Mouse (Mus musculus): Measurements from ENCODE around the gene Rbm25. TPM values are rescaled to one million over a fixed set of nuclear protein-coding genes. Genes with fewer than 3 reads are reported as not detected.

The Rbm25 gene
- polyA plus RNA-seq, 1 experiment: 25.8 TPM

DNA sequence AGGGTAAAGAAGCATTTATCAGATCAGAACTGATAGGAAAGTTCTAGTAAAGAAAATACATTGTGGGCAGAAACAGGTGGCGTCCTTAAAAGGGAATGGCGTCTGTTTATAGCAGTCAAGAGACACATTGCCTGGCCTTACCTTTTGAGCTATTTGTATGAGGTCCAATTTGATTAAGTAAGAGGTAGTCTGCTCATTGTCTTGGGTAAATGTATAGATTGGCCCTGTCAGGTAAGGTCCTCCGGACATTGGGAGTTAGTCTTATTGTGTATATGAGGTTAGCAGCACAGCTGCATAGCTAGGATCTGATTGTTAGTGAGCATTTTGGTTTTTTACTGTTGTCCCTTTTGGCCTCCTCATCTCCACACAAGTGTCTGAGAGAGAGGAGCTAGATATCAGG lies 63.6 kb downstream of the Rbm25 start:
- no peak for TF ChIP-seq MAX (IDR thresholded peaks at IDR 0.05)
- TF ChIP-seq CEBPB (IDR thresholded peaks at IDR 0.05; ENCODE audit: low read depth): no peak
- TF ChIP-seq USF1 (IDR thresholded peaks at IDR 0.05; ENCODE audit: low read depth): no peak
- TF ChIP-seq MYOD1 (IDR thresholded peaks at IDR 0.05; ENCODE audit: control insufficient read depth, insufficient read length, low read depth): no peak
- TF ChIP-seq CTCF (IDR thresholded peaks at IDR 0.05; ENCODE audit: control insufficient read depth, insufficient read depth, insufficient read length): no peak
- peaks cover 69% of the 10 kb centered on the region for H3K79me3 ChIP-seq (ENCODE audit: low read depth)
- H3K27me3 ChIP-seq (ENCODE audit: control insufficient read depth, insufficient read depth, insufficient read length): no peaks in the 10 kb centered on the region
- no peak overlapping the region for H3K4me3 ChIP-seq (ENCODE audit: insufficient read depth, poor library complexity, severe bottlenecking)
- no peak overlapping the region for H3ac ChIP-seq (ENCODE audit: control insufficient read depth, insufficient read length, low read depth)
- peaks cover 9% of the 10 kb centered on the region for H3K36me3 ChIP-seq (ENCODE audit: control insufficient read depth, insufficient read depth)
- H3K79me2 ChIP-seq (ENCODE audit: control insufficient read depth, insufficient read depth): peaks cover 96% of the 10 kb centered on the region

- Histone ChIP-seq H3K36me3 (ENCODE audit: control insufficient read depth, insufficient read depth) (peaks cover 6% of the 10 kb centered on the region), H3K79me3 (ENCODE audit: low read depth) (peaks cover 37% of the 10 kb centered on the region), H3K4me3 (ENCODE audit: insufficient read depth, poor library complexity, severe bottlenecking) (no peak overlapping the region), H3ac (ENCODE audit: control insufficient read depth, insufficient read length, low read depth) (no peak overlapping the region), H3K27me3 (ENCODE audit: control insufficient read depth, insufficient read depth, insufficient read length) (no peaks in the 10 kb centered on the region), H3K79me2 (ENCODE audit: control insufficient read depth, insufficient read depth) (peaks cover 57% of the 10 kb centered on the region)
- TF ChIP-seq CEBPB (IDR thresholded peaks at IDR 0.05; ENCODE audit: low read depth) (no peak), MYOD1 (IDR thresholded peaks at IDR 0.05; ENCODE audit: control insufficient read depth, insufficient read length, low read depth) (no peak), CTCF (IDR thresholded peaks at IDR 0.05; ENCODE audit: control insufficient read depth, insufficient read depth, insufficient read length) (no peak), MAX (IDR thresholded peaks at IDR 0.05) (no peak), FOSL1 (IDR thresholded peaks at IDR 0.05; ENCODE audit: insufficient read depth, low read length, poor library complexity, severe bottlenecking) (no peak), MYOG (IDR thresholded peaks at IDR 0.05; ENCODE audit: control insufficient read depth, extremely low read depth, insufficient read length) (no peak), USF1 (IDR thresholded peaks at IDR 0.05; ENCODE audit: low read depth) (no peak)
These were observed 67.6 kb downstream of the Rbm25 start for GRCm38 (mm10) chr12:83698637-83699036.

- Histone ChIP-seq H3K79me2 (ENCODE audit: control insufficient read depth, insufficient read depth) (peaks cover 27% of the 10 kb centered on the region), H3K79me3 (ENCODE audit: low read depth) (peaks cover 13% of the 10 kb centered on the region), H3K4me3 (ENCODE audit: insufficient read depth, poor library complexity, severe bottlenecking) (no peak overlapping the region), H3K27me3 (ENCODE audit: control insufficient read depth, insufficient read depth, insufficient read length) (no peaks in the 10 kb centered on the region), H3K36me3 (ENCODE audit: control insufficient read depth, insufficient read depth) (peaks cover 6% of the 10 kb centered on the region), H3ac (ENCODE audit: control insufficient read depth, insufficient read length, low read depth) (no peak overlapping the region)
- TF ChIP-seq MYOD1 (IDR thresholded peaks at IDR 0.05; ENCODE audit: control insufficient read depth, insufficient read length, low read depth) (no peak), MAX (IDR thresholded peaks at IDR 0.05) (no peak), CTCF (IDR thresholded peaks at IDR 0.05; ENCODE audit: control insufficient read depth, insufficient read depth, insufficient read length) (no peak), CEBPB (IDR thresholded peaks at IDR 0.05; ENCODE audit: low read depth) (no peak), USF1 (IDR thresholded peaks at IDR 0.05; ENCODE audit: low read depth) (no peak), FOSL1 (IDR thresholded peaks at IDR 0.05; ENCODE audit: insufficient read depth, low read length, poor library complexity, severe bottlenecking) (no peak)
These were observed 70.6 kb downstream of the Rbm25 start for GRCm38 (mm10) chr12:83701608-83702007.

DNA sequence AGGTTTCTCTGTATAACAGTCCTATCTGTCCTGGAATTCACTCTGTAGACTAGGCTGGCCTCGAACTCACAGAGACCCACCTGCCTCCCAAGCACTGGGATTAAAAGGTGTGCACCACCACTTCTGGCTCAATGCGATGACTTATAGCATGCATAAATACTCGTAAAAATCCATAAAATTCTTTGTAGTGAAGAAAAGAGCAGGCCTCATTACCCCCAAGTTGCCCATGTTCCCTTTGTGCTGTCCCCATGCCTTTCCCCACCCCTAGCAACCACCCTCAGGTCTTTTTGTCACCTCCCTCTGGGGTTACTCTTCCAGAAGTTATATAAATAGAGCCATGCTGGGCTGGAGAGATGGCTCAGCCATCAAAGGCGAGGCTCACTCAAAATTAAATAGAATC lies 71.8 kb downstream of the Rbm25 start:
- no peak for TF ChIP-seq FOSL1 (IDR thresholded peaks at IDR 0.05; ENCODE audit: insufficient read depth, low read length, poor library complexity, severe bottlenecking)
- TF ChIP-seq MYOG (IDR thresholded peaks at IDR 0.05; ENCODE audit: control insufficient read depth, extremely low read depth, insufficient read length): no peak
- no peak for TF ChIP-seq MAX (IDR thresholded peaks at IDR 0.05)
- TF ChIP-seq CEBPB (IDR thresholded peaks at IDR 0.05; ENCODE audit: low read depth): no peak
- no peak for TF ChIP-seq MYOD1 (IDR thresholded peaks at IDR 0.05; ENCODE audit: control insufficient read depth, insufficient read length, low read depth)
- TF ChIP-seq USF1 (IDR thresholded peaks at IDR 0.05; ENCODE audit: low read depth): no peak
- no peak for TF ChIP-seq CTCF (IDR thresholded peaks at IDR 0.05; ENCODE audit: control insufficient read depth, insufficient read depth, insufficient read length)
- Histone ChIP-seq H3ac (ENCODE audit: control insufficient read depth, insufficient read length, low read depth) (no peak overlapping the region), H3K27me3 (ENCODE audit: control insufficient read depth, insufficient read depth, insufficient read length) (no peaks in the 10 kb centered on the region), H3K79me2 (ENCODE audit: control insufficient read depth, insufficient read depth) (peaks cover 15% of the 10 kb centered on the region), H3K79me3 (ENCODE audit: low read depth) (peaks cover 4% of the 10 kb centered on the region), H3K36me3 (ENCODE audit: control insufficient read depth, insufficient read depth) (peaks cover 6% of the 10 kb centered on the region), H3K4me3 (ENCODE audit: insufficient read depth, poor library complexity, severe bottlenecking) (no peak overlapping the region)

- Histone ChIP-seq H3K79me2 (ENCODE audit: control insufficient read depth, insufficient read depth) (no peaks in the 10 kb centered on the region), H3K4me3 (ENCODE audit: insufficient read depth, poor library complexity, severe bottlenecking) (no peak overlapping the region), H3K36me3 (ENCODE audit: control insufficient read depth, insufficient read depth) (peaks cover under 1% of the 10 kb centered on the region), H3K79me3 (ENCODE audit: low read depth) (no peaks in the 10 kb centered on the region), H3K27me3 (ENCODE audit: control insufficient read depth, insufficient read depth, insufficient read length) (no peaks in the 10 kb centered on the region), H3ac (ENCODE audit: control insufficient read depth, insufficient read length, low read depth) (no peak overlapping the region)
- TF ChIP-seq MYOD1 (IDR thresholded peaks at IDR 0.05; ENCODE audit: control insufficient read depth, insufficient read length, low read depth): no peak
- no peak for TF ChIP-seq MAX (IDR thresholded peaks at IDR 0.05)
- TF ChIP-seq FOSL1 (IDR thresholded peaks at IDR 0.05; ENCODE audit: insufficient read depth, low read length, poor library complexity, severe bottlenecking): no peak
- no peak for TF ChIP-seq MYOG (IDR thresholded peaks at IDR 0.05; ENCODE audit: control insufficient read depth, extremely low read depth, insufficient read length)
- no peak for TF ChIP-seq CTCF (IDR thresholded peaks at IDR 0.05; ENCODE audit: control insufficient read depth, insufficient read depth, insufficient read length)
- no peak for TF ChIP-seq CEBPB (IDR thresholded peaks at IDR 0.05; ENCODE audit: low read depth)
- TF ChIP-seq USF1 (IDR thresholded peaks at IDR 0.05; ENCODE audit: low read depth): no peak
These were observed 75.9 kb downstream of the Rbm25 start for GRCm38 (mm10) chr12:83706951-83707350.
